Mouse (Mus musculus) induced T-regulatory cell, adult 2 months (primary cell): ENCODE measurements at regions not wholly inside any gene's neighbourhood (a gene's known extent, or its start where the extent isn't known, plus 50 kb on each side); places are given as distances from the start of the nearest gene placed in this dataset.

Source experiments
- DNase-seq: peaks from one replicate; pipeline ENCODE4 v3.0.0-alpha.2; 2012; ENCODE audit warnings: low read depth

DNA sequence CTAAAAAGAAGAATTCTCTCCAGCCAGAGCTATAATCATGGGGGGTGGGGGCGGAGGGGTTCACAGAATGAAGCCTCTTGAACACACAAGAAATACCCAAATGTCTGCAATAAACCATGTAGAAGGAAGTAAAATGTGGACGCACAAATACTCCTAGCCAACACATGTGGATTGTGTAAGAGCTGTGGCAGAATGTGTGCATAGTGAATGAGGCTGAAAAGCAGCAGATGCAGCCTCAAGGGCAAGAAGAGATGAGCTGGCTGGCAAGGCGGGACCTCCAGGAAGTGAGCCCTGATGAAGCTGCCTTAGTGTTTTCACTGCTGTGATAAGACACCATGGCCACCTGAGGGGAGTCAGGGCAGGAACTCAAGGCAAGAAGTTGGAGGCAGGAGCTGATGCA lies 53.3 kb upstream of the Arhgap28 start:
- DNase-seq = no peak

DNA sequence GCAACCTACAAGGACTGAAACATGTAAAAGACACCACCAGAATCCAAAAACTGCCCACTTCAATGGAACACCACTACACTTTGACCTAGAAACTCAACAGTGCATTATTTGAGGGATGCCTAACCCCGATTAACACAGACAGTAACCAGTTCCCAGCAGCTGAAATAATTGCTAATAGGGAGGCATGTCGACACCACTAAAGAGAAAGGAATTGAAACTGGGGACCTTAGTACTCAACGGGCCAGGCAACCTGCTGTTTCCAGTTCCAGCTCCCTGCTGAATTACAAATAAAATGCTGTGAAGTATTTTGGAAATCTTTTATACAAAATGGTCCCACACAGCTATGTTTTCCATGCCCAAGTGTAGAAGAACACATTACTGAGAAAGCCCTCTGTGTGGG lies 56.5 kb upstream of the Arhgap28 start:
- DNase-seq = no peak

DNA sequence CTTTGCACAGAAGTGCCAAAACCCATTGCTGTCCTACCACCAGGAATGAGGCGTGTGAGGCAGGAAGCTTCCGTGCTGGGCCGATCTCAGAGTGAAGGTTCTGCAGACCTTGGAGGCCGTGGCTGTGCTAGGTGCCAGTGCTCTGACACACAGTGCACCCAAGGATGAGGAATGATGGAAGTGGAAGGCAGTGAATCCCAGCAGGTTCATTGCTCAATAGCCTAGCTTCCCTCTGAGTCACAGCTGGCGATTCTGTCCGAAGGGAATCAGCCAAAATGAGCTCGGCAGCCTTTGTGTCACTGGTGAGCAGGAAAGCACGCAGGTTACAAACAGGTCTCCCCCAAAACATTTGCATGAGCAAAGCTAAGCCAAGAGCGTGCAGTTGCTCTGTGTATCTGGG lies 61.8 kb upstream of the Arhgap28 start:
- DNase-seq = no peak

GRCm38 (mm10) chr17:68066204-68066603 lies 62.3 kb upstream of the Arhgap28 start:
- DNase-seq = no peak

- no peak for DNase-seq
Observed at GRCm38 (mm10) chr17:68069008-68069407, 65.1 kb upstream of the Arhgap28 start.

DNA sequence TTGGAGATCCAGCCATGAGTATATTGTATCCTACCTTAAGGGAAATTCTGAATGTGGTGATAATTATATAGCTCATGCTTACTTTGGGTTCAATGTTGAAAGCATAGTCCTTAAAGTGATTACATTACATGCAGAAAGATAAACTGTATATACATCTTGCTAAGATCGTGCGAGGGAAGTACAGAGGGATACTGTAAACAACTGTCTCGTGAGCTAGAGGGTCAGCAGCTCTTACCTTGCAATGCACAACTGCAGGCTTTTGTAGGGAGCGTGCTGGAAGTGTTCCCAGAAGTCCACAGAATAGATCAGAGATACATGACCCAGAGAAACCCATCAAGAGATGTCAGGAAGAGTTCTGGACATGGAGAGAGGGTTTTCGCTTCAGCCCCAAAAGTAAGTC lies 65.6 kb upstream of the Arhgap28 start:
- no peak for DNase-seq

- DNase-seq = no peak
Observed at GRCm38 (mm10) chr17:68071472-68071871, 67.6 kb upstream of the Arhgap28 start.

GRCm38 (mm10) chr17:68075712-68076111 lies 71.8 kb upstream of the Arhgap28 start:
- DNase-seq = no peak

DNA sequence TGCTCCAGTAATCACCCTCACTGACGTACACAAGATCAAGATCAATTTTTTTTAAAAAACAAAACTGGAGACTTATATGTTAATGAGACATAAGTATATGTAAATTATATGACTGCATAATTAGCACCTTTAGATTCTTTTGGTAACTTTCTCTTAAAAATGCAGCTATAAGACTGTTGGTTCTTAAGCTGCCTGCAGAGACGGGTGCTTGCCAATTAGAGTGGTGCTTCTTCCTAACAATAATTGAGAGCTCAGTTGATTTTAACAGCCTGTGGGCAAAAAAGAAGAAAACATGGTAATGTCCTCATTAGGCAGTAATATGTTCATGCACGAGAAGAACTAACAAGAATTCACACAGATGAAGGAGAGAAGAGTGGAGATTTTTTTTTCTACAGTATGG lies 74.8 kb upstream of the Arhgap28 start:
- no peak for DNase-seq

DNA sequence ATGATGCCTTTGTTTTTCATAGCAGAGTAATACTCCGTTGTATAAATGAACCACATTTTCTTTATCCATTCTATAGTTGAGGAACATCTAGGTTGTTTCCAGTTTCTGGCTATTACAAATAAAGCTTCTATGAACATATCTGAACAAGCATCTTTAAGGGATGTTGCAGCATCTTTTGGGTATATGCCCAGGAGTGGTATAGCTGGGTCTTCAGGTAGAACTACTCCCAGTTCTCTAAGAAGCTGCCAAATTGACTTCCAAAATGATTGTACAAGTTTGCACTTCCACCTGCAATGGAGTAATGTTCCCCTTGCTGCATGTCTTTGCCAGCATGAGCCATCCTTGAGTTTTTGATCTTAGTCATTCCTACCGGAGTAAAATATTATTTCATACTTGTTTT lies 80.5 kb upstream of the Arhgap28 start:
- no peak for DNase-seq

- DNase-seq = no peak
Observed at GRCm38 (mm10) chr17:68087149-68087548, 83.2 kb upstream of the Arhgap28 start.

DNA sequence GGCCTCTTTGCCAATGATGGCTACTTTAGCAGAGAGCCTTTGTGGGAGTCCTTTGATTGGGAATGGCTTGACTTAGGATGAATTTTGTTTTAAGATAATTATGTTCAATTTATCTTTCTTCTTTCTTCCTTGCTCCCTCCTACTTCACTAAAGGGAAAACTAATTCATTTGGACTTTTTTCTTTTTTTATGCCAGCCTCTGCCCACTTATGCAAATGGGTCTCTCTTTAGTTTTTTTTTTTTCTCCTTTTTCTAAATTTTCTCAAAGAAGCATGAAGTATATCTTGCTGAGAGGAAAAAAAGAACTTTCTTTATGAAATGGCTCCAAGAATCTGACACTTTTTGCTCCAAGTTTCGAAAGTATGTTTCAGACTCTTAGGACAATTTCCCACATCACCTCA lies 85.3 kb upstream of the Arhgap28 start:
- DNase-seq = no peak

GRCm38 (mm10) chr17:68089830-68090229 lies 85.9 kb upstream of the Arhgap28 start:
- DNase-seq = no peak

DNA sequence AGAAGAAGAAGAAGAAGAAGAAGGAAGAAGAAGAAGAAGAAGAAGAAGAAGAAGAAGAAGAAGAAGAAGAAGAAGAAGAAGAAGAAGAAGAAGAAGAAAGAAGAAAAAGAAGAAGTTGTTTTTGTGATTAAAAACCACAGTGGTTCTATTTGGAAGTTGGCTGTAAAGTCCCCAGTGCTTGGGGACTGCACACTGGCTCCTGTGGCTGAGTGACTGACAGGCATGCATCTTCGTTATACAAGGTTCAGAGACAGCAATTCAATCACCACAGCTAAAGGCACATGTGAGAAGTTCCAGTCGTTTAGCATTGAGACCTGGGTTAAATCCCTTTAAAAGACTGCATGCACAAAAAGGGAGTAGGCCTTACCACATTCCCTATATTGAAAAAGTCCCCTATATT lies 93.1 kb upstream of the Arhgap28 start:
- no peak for DNase-seq

DNA sequence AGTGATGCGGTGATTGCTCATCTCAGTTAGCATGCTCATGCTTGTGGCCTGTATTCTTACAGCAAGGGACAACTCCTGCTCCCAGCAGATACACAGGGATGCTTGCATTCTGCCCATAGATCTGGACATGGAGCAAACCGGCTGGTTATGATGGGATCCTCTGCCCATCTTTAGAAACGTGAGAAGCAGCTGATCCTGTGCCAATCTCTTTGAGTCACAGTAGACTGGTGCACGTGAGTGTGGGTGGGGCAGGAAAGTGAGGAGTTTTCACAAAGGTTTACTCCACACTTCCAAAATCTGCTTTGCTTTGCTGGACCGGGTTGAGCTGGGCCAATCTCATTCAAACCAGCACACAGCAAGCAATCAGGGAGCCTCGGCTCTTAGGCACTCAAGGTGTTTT lies 93.5 kb upstream of the Arhgap28 start:
- no peak for DNase-seq

- DNase-seq = no peak
Observed at GRCm38 (mm10) chr17:68100093-68100492, 96.2 kb upstream of the Arhgap28 start.

DNA sequence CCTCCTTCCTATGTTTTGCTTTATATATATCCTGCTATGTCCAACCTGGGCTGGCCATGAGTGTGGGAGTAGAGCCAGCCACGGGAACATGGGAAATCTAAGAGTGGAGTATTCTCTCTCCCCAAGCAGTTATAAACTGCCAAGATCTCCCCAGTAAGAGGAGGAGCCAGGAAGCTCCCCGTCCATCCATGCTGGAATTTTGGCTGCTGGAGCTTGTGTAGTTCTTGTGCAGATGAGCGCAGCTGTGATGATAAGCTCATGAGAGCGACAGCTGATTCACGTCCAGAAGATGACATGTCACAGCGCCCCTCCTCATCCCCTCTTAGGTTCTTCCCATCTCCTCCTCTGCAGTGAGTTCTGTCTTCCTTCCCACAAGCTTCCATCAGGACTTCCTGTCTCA lies 99.4 kb upstream of the Arhgap28 start:
- DNase-seq = no peak

GRCm38 (mm10) chr17:68106366-68106765 lies 102.4 kb upstream of the Arhgap28 start:
- DNase-seq = no peak

GRCm38 (mm10) chr17:68107875-68108274 lies 104.0 kb upstream of the Arhgap28 start:
- DNase-seq = no peak

DNA sequence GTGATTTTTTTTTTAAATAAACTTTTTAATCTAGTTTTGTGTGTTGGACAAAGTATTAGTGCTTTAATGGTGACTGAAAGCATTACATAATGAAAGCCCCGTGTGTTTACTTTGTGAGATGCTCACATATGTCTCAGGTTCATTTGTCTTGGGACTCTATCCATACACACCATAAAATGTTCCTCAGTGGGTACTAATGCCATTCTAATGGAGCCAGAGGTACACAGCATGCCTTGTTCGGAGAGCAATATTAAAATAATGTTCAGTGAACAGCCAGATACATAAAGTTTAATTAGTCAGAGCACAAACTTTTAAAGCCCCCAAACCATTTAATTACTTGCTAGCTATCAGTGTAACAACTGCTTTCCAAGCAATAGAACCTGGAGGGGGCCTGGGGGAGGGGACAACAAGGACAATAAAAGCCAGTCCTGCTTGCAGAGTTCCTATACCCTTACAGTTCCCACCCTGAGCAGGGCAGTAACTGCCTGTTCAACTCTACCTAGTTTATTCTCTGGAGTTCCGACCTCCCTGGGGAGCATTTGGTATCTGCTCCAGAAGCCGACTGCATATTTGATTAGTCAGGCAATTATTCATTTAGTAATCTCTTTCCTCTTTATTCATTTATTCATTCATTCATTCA lies 108.0 kb upstream of the Arhgap28 start:
- DNase-seq = no peak

- no peak for DNase-seq
Observed at GRCm38 (mm10) chr17:68112763-68113330, 108.9 kb upstream of the Arhgap28 start.

DNA sequence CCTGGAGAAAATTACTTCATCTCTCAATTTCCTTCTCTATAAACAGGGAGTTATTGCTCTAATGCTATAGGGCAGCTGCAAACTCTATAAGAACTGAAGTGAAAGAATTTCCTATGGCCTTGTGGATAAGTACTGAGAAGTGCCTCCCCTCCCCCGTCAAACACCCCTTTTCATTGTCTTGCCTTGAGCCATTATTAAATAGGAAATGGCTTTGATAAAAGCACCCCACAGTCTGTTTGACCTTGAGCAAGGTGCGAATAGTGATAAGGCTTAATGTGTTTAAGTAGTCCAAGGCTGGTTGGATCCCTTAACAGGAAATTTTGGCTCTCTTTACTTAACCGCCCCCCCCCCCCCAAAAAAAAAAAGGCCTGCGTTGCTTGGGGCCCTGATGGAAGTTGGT lies 111.7 kb upstream of the Arhgap28 start:
- DNase-seq = no peak

DNA sequence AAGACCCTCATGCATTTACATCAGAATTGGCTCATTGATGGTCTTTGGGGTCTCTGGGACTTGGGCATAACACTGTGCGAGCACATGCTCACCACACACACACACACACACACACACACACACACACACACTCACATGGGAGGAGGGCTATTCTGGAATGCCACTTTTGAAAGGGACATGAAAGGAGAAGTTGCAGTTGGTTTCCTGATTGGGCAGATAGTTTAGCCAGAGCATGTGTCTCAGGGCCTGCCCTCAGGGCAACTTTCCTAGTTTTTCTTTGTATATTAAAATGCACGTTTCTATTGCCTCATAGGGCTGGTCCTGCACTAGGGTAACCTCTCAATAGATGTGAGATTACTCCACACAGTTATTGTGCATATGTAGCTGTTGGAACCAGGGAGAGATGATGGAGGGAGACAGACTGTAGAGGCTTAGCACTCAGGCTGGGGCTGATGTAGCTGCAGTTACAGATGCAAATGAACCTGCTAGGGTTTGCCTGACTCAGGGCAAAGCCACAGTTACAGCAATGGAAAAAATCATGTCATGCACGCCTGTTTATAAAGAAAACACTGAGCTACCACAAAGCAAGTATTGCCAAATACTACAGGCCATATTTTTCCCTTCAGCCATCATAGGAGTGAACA lies 115.3 kb upstream of the Arhgap28 start:
- DNase-seq = no peak

- DNase-seq = no peak
Observed at GRCm38 (mm10) chr17:68120230-68120629, 116.3 kb upstream of the Arhgap28 start.
